Mouse (Mus musculus) cortical plate, adult 2 months (tissue): ENCODE results near the gene Zbtb20.

Experiments used
- CTCF ChIP-seq: fragments of 200-500 bp; IDR thresholded peaks from 2 replicates; pipeline ENCODE4 v1.5.1; 2011; ENCODE audit warnings: mild to moderate bottlenecking, control low read depth, low read length; ENCODE audit not compliant: insufficient read depth; ENCODE audit errors: extremely low read depth
- POLR2A ChIP-seq: fragments of 200-500 bp; IDR thresholded peaks from 2 replicates; pipeline ENCODE4 v1.6.1; 2011; ENCODE audit warnings: mild to moderate bottlenecking, low read length, control low read depth; ENCODE audit not compliant: insufficient read depth; ENCODE audit errors: extremely low read depth

- TF ChIP-seq POLR2A (no peak), CTCF (no peak)
These were observed 255.4 kb downstream of the Zbtb20 start for GRCm38 (mm10) chr16:43131077-43131476.
